Mouse (Mus musculus) cortical plate, adult 2 months (tissue): ENCODE results near the gene Egln2.

ENCODE experiments used
- CTCF ChIP-seq: fragments of 200-500 bp; IDR thresholded peaks from 2 replicates; pipeline ENCODE4 v1.5.1; 2011; ENCODE audit warnings: mild to moderate bottlenecking, control low read depth, low read length; ENCODE audit not compliant: insufficient read depth; ENCODE audit errors: extremely low read depth
- POLR2A ChIP-seq: fragments of 200-500 bp; IDR thresholded peaks from 2 replicates; pipeline ENCODE4 v1.6.1; 2011; ENCODE audit warnings: mild to moderate bottlenecking, low read length, control low read depth; ENCODE audit not compliant: insufficient read depth; ENCODE audit errors: extremely low read depth

DNA sequence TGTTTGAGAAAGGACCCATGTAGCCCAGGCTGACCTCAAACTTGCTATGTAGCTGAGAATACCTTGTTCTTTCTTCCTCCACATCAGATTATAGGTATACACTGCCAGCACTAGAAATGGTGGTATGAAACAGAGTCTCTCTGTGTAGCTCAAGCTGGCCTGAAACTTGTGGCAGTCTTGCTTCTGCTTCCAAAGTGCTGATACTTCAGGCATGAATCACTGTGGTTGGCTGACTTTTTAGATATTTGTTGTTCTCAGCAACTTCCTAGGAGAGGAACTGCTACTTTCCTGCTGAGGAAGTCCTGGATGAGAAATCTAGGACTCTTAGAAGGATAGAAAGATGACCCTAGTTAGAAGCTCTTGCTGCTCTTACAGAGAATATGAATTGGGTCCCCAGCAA lies 31.8 kb upstream of the Egln2 start:
- TF ChIP-seq CTCF (no peak), POLR2A (no peak)
